Mouse (Mus musculus) frontal cortex, postnatal 14 days (tissue): ENCODE results near the gene Hes3.

Source experiments
- DNase-seq, 2 experiments: peaks; one replicate each; pipeline ENCODE4 v3.0.0; 2022; ENCODE audit warnings: low spot score in 2 of 2

The Hes3 gene

GRCm38 (mm10) chr4:152305991-152306390, 14.5 kb upstream of the Hes3 start:
- DNase-seq: no peak

GRCm38 (mm10) chr4:152304685-152305084, 13.2 kb upstream of the Hes3 start:
- no peak for DNase-seq

- DNase-seq: no peak
Observed at GRCm38 (mm10) chr4:152303172-152303571, 11.7 kb upstream of the Hes3 start.

DNA sequence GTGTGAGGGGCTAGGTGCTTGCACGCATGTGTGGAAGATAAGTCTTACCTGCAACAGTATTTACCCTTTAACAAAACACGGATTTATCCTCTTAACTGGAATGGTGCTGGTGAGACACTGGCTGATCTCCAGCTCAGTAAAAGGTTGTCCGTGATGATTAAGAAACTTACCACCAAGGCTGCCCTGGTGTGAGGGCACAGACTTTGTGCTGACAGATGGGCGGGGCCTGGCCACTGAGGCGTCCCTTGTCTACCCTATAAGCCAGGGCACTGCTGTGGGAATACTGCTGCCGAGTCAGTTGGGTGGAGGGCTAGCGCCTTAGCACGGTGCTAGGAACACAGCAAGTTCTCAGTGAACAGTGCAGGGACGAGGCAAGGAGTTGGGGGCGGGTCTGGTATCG, 10.6 kb upstream of the Hes3 start:
- no peak for DNase-seq

- no peak for DNase-seq
Observed at GRCm38 (mm10) chr4:152300375-152300774, 8.9 kb upstream of the Hes3 start.

DNA sequence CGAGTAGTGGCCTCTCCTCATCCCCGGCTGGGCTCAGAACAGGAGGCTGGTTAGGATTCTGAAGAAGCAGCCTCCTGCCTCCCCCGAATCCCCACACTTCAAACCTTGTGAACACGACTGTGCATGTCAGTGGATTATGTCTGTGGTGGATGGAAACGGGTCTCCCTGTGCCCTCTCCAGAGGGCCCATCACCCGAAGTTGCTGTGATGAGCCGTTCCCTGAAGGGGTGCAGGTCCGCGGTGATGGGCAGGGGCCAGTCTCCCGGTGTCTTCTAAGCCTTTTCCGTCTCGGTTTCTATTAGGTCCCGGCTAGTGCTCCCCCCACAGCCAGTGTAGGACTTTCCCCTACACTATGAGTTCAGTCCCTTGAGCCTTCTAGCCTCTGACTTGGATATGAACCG, 7.4 kb upstream of the Hes3 start:
- no peak for DNase-seq

GRCm38 (mm10) chr4:152296874-152297861, 5.7 kb upstream of the Hes3 start, which contains the start of gene Icmt:
Gene Icmt, plus strand, starts transcription at chr4:152297227.
- peak; percentile 96 to 98 for DNase-seq

DNA sequence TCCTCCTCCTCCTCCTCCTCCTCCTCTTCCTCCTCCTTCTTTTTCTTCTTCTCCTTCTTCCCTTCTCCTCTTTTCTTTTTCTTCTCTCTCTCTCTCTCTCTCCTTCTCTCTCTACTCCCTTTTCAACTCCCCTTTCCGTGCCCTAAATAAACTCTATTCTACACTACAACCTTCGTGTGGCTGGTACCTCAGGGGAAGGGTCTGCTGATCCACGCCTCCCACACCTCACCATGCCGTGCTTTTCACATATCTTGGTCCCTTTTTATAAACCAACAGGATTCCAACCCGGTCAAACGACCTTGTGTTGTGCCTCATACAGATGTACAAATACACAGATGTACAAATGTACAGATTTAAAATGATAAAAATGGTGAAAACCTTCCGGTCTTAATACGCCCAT, 4.9 kb upstream of the Hes3 start:
- DNase-seq: no peak

DNA sequence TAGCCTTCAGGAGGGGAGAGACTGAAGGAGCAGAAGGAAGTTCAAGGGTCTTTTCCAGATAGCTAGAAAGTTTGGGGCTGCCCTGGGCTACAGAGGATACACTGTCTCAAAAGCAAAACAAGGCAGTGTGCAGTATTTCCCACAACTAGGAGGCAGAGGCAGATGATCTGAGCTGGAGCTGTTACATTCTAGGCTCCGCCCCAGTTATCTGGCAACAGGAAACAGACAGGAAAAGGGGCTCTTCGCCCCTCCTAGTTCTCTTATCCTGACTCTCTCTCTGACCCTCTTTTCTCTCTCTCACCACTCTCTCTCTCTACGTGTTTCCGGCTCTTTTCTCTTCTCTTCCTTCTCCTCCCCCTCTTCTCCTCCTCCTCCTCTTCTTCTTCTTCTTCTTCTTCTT, 4.5 kb upstream of the Hes3 start:
- DNase-seq: no peak

DNA sequence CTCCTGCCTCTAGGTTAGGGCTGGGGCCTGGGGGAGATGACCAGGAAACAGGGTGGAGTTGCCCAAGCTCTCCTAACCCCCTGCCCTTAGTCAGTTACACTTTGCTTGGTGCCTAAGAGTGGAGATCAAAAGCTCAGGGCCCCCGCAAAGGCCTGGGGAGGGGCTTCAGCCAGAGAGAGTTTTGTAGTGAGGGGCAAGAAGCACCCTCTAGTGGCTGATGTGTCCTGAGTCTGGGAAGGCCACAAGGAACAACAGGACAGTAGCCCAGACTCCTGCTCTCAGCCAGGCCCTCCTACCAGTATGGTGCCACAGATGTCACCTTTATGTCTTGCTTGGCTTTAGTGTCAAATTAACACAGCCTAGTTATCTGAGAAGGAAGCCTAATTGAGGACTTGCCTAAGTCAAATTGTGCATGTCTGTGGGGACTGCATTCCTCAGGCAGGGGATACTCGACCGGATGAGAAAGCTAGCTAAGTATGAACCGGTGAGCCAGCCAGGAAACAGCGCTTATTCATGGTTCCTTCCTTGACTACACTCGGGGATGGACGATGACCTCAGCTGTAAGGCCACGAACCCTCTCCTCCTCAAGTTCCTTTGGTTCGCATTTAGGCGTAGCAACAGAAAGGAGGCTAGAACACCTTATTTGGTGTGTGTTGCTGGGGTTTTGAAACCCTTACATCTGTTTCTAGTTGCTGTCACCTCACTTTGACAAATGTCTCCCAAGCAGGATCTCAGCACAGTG, 2.9 kb upstream of the Hes3 start:
- DNase-seq: no peak

DNA sequence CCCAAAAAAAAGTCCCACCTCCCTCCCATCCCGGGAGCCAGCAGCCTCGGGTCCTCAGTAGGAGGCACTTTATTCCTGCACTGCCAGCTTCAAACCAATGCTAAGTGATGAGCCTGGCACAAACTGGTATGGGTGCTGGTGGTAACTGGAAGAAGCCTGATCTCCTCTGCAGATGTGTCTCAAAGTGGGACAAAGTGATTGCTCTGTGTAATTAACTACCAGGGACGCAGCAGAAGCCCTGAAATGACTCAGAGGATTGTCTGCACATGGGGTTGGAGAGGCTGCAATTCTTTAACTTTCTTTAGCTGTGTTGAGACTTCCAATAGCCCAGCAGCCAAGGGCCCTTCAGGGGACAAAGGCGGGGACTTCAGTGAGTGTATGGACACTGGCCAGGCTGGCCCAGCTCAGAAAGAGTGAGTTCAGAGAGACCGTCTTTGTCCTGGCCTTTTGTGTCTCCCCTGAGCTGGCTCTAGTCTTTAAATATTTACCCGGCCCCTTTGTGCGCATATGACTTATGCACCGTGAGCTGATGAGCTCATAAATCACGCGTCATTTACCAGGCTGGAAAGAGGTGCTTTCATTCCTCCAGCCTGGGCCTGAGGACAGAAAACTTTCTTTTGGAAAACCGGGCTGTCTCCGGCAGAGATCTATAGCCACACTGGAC, 772 bp upstream of the Hes3 start:
- DNase-seq: no peak

DNA sequence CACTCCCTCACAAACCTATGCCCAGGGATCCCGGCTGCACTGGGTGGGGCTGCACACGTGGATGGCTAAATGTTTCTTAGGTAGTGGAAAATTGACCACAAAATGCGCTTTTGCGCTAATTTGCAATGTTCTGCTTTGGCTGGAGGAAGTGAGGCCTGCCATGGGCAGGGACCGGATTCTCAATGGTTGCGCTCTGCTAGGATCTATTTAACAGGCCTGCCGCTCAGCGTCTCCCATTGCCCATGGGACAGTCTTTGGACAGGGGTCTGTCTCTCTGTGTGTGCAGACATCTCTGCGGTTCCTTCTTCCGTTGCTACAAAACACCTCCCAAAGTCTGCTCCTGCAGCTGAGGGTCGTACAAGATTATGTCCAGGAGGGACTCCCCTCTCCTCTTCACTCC, 471 bp downstream of the Hes3 start:
- no peak for DNase-seq

DNA sequence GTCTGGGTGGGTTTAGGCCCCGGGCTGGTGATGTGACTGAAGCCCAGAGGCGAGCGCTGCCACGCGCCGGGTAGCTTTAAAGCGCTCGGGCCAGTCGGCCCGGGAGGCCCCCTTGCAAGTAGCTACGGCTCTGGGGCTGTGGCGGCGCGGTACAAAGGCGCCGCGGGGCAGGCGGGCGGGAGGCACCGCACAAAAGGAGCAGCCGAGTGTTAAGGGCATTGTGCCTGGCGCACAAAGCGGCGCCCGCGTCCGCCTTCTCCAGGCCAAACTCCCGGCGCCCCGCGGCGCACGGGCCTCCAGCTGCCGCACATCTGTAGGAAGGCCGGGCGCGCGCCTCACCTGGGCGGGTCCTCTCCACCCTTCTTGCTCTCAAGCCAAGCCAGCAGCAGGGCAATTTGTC, 1.1 kb downstream of the Hes3 start:
- DNase-seq: no peak

DNA sequence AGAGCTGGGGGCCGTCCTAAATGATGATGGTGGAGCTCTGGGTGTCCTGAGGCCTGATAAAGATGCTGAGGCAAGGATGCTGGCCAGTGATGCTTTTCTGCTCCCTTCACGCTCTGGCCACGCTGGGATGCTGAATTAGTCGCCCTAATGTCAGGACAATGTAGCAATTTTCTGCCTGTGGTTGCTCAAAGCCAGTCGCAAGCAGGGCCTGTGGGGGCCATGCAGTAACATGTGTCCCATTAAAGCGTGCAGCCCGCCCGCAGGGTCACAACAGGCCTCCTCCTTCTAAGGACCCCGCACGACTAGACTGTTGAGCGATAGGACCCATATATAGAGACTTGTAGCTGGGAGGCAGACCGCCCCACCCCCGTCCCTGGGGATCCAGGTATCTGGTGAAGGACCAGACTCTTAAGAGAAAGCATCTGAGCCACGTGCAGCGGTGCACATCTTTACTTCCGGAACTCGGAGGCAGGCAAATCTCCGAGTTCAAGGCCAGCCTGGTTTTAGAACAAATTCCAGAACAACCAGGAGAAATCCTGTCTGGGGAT, 3.0 kb downstream of the Hes3 start:
- DNase-seq: no peak

- no peak for DNase-seq
Observed at GRCm38 (mm10) chr4:152287317-152288120, 3.9 kb downstream of the Hes3 start.

- no peak for DNase-seq
Observed at GRCm38 (mm10) chr4:152286887-152287286, 4.6 kb downstream of the Hes3 start.

DNA sequence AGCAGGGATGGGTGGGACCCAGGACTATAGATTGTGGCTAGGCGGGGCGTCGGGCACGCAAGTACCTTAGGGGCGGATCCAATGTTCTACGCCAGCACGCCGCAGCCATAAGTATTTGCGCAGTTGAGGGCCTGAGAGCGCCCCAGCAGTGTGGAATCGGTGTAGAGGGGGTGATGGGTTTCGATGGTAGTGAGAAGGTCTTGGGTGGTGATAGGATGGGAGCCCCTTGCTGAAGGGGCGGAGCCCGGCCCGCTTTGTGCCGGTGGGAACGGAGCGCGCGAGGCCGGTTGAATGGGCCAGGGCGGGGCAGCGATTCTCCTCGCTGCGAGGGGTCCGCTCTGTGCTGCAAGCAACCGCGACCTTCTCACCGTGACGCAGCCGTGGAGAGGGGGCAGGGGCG, 5.3 kb downstream of the Hes3 start:
- DNase-seq: no peak

DNA sequence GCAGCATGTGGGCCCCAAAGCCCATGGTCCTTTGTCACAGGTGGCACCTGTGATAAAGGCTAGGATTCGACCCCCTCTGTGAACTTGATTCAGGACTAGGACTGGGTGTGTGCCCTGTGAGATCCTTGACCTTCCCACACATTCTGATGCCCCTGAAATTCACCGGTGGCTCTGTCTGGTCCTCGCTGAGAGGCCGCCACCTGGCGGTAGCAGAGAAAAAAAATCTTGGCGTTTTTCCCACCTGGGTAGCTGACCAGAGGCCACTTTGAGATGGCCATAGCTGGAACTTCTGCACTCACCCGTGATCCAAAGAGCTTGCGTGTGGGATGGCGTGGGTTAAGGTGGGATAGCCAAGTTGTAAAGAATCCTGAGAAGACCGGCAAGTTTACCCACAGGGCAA, 6.0 kb downstream of the Hes3 start:
- no peak for DNase-seq

GRCm38 (mm10) chr4:152283186-152283950, 8.1 kb downstream of the Hes3 start:
- peak; percentile 73 to 78 for DNase-seq

DNA sequence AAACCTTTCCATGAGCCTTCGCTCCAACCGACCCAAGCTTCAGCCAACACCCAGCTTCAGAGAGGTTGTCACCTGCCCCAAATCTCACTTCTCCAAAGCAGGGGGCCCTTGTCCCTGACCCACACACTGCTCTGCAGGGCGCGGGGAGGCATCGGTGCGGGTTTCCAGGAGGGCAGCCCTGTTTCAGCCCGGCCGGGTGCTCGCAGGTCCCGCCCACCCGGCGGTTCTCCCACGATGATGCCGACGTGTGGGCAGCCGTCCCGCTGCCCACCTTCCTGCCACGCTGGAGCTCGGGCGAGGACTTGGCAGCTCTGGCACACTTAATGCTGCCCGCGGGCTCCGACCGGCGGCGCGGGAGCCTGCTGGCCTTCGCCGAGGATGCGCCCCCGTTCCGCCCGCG, 8.7 kb downstream of the Hes3 start:
- DNase-seq: no peak
